Mouse (Mus musculus) left cerebral cortex, adult 9 months (tissue): ENCODE measurements at regions not wholly inside any gene's neighbourhood (a gene's known extent, or its start where the extent isn't known, plus 50 kb on each side); places are given as distances from the start of the nearest gene placed in this dataset.

Experiments used
- DNase-seq, 2 experiments: peaks; one replicate each; pipeline ENCODE4 v3.0.0; 2022; ENCODE audit warnings: low spot score in 2 of 2

DNA sequence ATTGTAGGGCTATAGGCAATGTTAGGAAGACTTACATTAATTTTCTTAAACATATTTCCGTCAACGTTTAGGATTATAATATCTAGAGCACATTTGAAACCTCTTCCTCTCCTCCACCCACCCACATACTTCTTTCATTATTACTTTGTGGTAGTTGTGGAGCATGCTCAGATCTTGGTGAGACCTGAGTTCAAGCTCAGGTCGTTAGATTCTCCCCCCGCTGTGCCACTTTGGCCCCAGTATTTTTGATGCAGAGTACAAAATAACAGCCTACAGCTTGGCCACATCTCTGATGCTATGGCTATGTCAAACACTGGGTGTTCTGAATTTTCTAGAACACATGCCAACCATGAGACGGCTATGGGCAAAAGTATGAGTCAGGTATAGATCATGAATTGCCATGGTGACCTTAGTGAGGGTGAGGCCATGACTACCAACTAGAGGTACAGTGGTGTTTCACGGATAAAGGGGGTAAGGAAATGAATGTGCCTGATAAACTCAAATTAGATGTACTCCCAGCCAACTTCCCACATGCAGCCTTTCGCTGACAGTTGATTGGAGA is 68.5 kb upstream of the H2afz start:
- DNase-seq, result no peak

DNA sequence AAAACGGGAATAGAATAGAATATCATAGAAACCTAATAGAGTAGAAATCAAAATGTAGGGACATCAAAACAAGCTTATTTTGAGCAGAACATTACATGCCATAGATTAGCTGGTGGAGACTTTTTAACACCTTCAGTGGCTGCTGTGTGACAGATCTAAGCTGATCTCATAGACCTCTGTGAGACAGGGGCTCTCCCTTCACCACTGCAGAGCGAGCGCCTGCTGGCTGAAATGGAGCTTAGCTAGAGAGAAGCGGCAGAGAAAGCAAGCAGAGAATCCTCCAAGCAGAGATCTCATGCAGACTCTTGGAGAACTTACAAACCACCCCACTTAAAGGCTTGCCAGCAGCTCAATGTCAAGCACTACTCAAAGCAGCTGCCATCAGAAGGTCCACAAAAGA is 65.5 kb upstream of the H2afz start:
- no peak for DNase-seq

DNA sequence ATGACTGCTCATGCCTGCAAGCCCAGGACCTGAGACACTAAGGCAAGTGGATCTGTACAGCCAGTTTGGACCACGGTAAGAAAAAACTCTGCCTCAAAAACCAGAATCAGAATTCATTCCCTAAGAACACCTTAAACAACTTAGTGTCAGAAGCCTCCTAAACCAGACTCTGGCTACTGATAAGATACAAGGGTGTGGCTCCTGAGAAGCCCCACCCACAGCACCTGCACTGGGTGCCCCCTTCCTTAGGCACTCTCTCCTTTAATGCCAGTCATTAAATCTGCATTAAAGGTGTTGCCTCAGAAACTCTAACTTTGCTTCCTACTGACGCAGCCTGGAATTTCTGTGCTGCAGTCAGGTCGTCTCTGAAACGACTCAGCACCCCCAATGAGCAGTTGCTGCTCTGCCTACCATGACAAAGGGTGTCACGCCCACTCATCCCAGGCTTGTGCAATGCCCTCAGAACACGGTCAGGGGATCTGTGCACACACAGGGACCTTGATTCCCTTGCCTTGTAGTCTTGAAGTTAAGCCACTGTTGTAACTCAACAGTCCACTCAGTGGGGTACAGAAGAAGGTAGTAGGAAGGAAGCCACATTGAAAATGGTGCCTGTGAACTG is 62.8 kb upstream of the H2afz start:
- DNase-seq, result no peak

DNA sequence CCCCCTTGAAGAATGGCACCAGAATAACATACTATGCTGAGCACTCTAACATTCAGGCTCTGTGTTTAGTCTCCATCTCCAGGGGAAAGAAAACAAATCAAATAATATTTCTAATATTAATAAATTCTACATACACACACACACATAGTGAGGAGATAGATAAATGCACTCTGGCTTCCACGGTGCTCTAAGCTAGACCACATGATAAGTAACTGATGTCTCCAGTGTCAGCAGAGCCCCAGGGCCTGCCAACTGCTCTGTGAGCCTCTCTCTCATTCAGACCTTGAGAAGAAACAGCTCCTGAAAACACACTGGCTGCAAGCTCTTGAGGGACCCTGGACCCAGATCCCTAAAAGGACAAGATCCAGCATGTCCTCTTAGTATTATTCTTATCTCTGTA is 56.9 kb upstream of the H2afz start:
- DNase-seq, result no peak

DNA sequence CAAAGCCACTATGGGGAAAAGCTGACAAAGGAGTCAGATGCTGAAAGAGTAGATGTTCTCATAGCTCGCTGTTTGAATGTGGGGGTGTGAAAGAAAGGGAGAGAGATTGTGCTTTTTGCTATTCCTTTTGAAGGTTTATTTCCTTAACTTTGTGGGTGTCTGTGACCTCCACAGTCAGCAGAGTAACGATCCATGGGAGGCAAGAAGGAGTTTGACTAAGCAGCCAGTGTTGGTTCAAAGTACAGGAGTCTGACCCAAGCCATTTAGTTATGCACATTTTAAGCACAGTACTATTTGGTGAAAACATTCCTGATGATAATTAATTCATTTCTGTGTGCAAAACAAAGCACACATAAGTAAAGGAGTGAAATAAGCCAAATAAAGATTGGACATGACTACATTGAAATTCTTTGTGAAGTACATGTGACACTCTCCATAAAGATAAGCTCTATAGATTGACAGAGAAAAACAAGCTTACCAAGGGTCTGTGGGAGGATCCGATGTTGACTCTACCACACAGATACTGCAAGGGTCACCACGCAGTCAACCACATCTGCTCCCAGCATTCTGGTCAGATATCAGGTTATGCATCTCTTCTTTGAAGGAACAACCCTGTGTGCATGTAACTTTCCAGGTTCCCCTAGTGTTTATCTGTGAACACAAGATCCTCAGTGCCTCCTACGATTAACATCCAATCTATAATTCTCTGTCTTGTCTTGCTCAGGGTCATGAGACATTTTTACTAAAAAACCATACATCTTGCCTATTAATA is 56.2 kb upstream of the H2afz start:
- no peak for DNase-seq

DNA sequence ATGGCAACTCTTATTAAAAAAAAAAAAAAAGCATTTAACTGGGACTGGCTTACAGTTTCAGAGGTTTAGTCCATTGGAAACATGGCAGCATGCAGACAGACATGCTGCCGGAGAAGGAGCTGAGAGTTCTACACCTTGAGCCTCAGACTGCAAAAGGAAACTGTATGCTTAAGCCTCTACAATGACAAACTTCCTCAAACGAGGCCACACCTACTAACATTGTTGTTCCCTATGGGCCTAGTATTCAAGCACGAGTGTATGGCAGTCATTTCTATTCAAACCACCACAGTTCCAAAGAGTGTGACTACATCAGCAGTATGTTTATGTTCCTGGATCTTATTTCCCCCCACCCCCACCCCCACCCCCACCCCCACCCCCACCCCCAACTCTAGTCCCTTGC is 54.2 kb upstream of the H2afz start:
- no peak for DNase-seq
